Mouse (Mus musculus) layer of hippocampus, postnatal 14 days (tissue): ENCODE data around the gene Anapc11. TPM values are rescaled to one million over a fixed set of nuclear protein-coding genes. Genes with fewer than 3 reads are reported as not detected.
"Not testable (repeated sequence)": the region's sequence is repeated elsewhere in the genome, so short reads cannot be mapped to it uniquely, and the experiment has no call there.

Experiments
- DNase-seq, 2 experiments: peaks; one replicate each; pipeline ENCODE4 v3.0.0; 2021 to 2022; ENCODE audit warnings: low spot score in 2 of 2, mixed read lengths in 1 of 2
- total RNA-seq, 2 experiments: library from RNA; stranded (reverse); gene quantifications; 2 replicates each; pipeline ENCODE4 v1.2.3; 2021

The Anapc11 gene
- total RNA-seq, 2 experiments from 2014 or later, result 88.0 to 96.5 TPM

DNA sequence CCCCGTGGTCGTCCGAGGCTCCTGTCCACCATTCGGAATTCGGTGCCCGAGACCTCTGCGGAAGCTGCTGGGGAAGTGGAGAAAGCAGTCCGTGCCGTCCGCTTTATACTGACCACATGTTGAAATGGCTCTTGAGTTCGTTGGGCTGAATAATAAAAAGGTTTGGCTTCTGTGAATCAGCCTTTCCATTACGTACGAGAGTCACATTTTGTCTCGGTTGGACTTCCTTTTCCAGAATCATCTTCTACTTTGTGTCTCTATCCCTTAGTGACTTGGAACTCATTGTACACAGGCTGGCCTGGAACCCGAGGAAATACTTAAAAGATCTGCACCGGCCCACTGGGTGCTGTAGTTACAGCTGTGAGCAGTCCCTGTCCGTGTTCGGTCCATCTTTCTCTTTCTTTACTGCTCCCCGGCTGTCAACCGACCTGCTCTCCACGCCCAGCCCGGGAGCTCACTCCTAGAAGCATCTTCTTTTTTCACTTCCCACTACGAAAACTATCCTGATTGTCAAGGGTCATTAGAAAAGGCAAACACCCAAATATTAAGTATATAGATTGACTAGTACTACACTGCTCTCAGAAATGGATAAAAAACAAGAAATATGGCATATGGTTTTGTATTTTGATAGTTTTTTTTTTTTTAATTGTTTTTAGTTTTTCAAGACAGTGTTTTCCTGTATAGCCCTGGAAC lies 24.5 kb upstream of the Anapc11 start:
- no peak for DNase-seq

GRCm38 (mm10) chr11:120574278-120574600 lies 24.0 kb upstream of the Anapc11 start:
- DNase-seq, result no peak

GRCm38 (mm10) chr11:120575046-120575445 lies 23.2 kb upstream of the Anapc11 start:
- DNase-seq, result no peak

GRCm38 (mm10) chr11:120575940-120576339 lies 22.3 kb upstream of the Anapc11 start:
- DNase-seq, result no peak

DNA sequence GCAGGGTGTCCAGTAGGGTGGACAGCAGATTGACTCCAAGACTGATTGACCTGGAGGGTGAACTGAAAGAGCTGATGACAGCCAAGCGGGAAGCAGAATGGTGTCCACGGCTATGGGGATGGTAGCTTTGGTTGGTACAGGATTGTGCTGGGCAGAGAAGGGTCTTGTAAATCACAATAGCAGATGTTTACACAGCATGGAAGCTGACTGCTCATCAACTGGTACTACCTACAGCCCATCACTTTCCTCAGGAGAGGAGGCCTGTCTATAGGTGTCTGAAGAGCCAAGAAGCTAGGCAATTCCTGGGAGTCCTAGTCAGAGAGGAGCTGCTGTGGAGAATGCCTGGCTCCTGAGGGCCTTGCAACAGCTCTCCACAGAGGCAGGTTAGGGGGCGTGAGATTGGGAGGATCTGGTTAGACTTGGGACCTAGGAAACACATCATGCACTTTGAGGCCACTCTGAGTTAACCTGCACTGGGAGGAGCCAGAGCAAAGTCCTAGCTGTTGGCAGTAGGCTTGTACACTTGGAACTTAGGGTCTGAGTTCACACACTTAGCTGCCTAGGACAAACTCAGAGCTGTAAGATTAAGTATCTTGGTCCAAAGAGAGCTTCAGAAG lies 21.7 kb upstream of the Anapc11 start:
- DNase-seq, result no peak

- no peak for DNase-seq
Observed at GRCm38 (mm10) chr11:120577211-120578023, 20.8 kb upstream of the Anapc11 start.

GRCm38 (mm10) chr11:120578024-120578693 lies 20.1 kb upstream of the Anapc11 start:
- DNase-seq, result no peak

GRCm38 (mm10) chr11:120578694-120579243 lies 19.5 kb upstream of the Anapc11 start:
- DNase-seq, result no peak

GRCm38 (mm10) chr11:120579316-120580107 lies 18.7 kb upstream of the Anapc11 start:
- peak in 1 of 2 experiments; percentile 70 for DNase-seq

DNA sequence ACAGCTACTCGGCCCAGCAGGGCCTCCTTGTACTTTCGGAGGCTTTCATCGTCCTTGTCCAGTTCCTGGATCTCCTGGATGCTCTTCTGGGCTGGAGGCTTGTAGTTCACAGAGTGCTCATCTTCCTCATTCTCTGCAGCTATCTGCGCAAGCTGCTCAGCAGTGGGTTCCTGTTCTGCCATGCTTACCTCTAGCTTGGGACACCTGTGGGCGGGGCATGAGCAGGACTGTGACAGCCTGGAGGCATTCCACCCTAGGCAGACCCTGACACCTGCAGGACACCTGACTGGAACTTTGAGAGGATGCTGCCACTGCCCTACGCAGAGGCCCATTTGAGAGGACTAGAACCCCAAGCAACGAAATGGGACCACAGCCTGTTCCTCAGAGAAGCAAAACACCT lies 18.0 kb upstream of the Anapc11 start:
- DNase-seq, result no peak

GRCm38 (mm10) chr11:120580871-120581331 lies 17.3 kb upstream of the Anapc11 start:
- peak in 1 of 2 experiments; percentile 45 for DNase-seq

DNA sequence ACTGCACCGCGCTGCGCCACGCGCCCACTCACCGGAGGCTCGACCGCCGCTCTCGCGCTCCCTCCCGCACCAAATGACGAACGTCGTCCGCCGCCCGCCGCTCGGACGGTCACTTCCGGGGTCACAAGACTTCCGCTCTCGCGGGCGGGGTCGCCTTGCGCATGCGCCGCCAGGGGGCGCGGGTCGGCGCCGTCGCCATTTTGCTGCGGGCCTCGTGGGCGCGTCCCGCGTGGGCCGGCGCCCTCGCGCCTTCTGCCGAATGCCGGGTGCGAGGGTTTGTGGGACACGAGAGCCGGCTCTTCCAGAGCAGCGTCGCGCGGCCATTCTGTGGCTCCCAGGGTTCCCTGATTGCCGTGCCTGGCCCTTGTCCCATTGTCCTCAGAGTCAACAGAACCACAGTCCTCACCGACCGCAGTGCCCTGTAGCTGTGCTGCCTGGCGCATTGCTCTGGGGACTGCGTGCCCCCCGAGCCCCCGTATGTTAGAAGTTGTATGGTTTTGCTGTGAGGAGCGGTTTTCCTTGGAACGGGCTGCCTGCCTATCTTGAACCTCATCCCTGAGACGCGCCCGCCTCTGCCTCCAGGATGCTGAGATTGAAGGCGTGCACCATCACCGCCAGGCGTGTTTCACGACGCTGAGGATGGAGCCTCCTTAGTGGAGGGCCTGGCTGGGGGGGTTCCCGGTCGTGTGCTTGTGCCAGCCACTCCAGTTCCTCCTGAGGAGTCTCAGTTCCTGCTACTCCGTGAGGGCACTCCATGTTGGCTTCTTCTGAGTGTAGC lies 16.5 kb upstream of the Anapc11 start, which contains the start of gene Arhgdia:
TSS of gene Arhgdia (minus strand) at position 135 of the 778 bp plus-strand sequence.
- peak; percentile 90 to 91 for DNase-seq

DNA sequence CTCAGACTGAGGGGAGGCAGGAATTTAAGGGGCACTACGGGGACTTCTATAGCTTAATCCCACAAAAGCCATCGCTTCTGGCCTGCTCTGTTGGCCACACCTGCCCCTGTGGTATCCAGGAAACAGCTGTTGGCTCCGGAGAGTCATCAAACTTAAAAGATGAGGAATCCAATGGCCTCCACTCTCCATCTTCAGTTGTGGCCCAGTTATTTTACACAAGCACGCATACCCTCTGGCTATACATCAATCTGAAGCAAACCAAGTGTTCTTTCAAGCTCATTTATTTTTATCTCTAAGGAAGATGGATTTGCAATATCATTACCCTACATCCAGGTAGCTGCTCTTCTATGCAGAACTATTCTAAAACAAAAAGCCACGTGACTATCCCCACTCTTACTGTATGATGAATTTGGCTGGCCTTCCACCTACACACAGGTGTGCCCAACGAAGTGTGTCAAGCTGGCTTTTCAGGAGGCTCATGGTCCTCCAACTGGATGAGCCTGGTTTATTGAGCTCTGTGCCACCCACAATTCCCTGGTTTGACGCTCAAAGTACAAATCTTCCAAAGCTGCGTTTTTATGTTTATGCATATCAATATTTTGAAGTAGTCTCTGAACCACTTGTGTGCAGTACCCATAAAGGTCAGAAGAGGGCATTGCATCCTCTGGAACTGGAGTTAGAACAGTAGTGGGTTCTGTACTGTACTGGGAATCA lies 15.8 kb upstream of the Anapc11 start:
- no peak for DNase-seq

DNA sequence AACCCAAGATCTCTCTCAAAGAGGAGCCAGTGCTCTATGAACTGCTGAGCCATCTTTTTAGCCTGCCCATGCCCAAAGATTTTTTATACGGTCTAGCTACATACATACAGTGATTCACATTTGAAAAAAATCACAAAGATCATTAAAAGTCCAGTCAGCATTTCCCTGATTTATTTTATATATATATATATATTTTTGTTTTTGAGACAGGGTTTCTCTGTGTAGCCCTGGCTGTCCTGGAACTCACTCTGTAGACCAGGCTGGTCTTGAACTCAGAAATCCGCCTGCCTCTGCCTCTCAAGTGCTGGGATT lies 15.3 kb upstream of the Anapc11 start:
- DNase-seq, result not testable (repeated sequence)

- no peak for DNase-seq
Observed at GRCm38 (mm10) chr11:120583937-120584336, 14.3 kb upstream of the Anapc11 start.

- no peak for DNase-seq
Observed at GRCm38 (mm10) chr11:120588531-120588930, 9.7 kb upstream of the Anapc11 start.

DNA sequence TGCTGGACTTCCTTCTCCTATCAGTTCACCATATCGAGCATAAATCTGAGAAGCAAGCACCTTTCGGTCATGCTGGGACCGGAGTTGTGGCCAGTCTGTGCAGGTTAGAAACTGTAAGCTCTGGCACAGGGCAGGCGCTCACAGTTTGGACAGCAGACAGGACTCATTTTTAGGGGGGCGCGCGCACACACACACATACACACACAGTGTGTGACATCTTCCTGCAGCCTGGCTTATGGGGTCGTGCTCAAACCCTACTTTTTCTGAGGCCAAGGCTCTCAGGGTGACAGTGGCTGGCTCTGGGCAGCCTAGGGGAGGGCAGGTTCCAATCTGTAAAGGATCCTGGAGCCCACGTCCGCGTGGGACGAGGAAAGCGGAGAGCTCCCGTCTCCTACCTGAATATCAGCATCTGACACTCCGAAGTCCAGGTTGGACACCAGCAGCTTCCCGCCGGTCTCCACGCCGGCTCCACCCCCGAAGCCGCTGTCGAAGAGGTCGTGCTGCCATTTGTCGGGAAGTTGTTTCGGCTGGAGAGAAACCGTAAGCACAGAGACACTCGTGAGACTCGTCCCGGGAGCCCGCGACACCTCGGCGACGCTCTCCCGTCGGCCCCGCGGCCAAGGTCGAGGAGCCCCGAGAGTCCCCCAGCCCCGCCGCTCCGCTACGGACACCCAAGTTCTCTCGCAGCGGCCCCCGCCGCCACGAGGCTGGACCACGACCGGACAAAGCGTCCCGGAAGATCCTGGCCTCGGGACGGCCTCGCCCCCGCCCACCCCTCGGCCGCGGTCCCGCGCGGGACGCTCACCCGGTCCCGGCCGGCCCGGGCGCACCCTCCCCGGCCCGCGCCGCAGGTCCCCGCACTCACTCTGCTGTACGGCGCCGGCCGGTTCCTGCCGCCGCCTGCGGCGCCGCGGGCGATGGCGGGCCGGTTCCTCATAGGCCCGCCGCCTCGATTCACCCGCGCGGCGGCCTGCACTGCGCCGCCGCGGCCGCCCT lies 683 bp upstream of the Anapc11 start:
- DNase-seq, result no peak
